Mouse (Mus musculus) myocyte (in vitro differentiated cells): ENCODE measurements around the gene Ppm1n. TPM values are rescaled to one million over a fixed set of nuclear protein-coding genes. Genes with fewer than 3 reads are reported as not detected.

ENCODE experiments used
- H3K27me3 ChIP-seq: one replicate; pipeline ENCODE4 v1.6.1; 2011; ENCODE audit not compliant: control insufficient read depth, insufficient read depth, insufficient read length
- H3K36me3 ChIP-seq: one replicate; pipeline ENCODE4 v1.6.1; 2011; ENCODE audit not compliant: control insufficient read depth, insufficient read depth
- H3K4me2 ChIP-seq: one replicate; pipeline ENCODE4 v1.6.1; 2011; ENCODE audit warnings: low read depth, control low read depth
- H3K4me3 ChIP-seq: one replicate; pipeline ENCODE4 v1.5.1; 2011; ENCODE audit warnings: mild to moderate bottlenecking, control low read depth, moderate library complexity
- H3K79me2 ChIP-seq: one replicate; pipeline ENCODE4 v1.6.1; 2011; ENCODE audit not compliant: control insufficient read depth, insufficient read depth
- H3ac ChIP-seq: one replicate; pipeline ENCODE4 v1.6.1; 2011; ENCODE audit not compliant: control insufficient read depth, insufficient read length
- CEBPB ChIP-seq: IDR thresholded peaks from 2 replicates; pipeline ENCODE4 v1.6.1; 2011; ENCODE audit warnings: mild to moderate bottlenecking, moderate library complexity; ENCODE audit not compliant: poor library complexity, insufficient read depth, severe bottlenecking
- E2F4 ChIP-seq: IDR thresholded peaks from one replicate; pipeline ENCODE4 v1.6.1; 2011; ENCODE audit warnings: mild to moderate bottlenecking, control low read depth, moderate library complexity; ENCODE audit not compliant: insufficient read depth
- MAX ChIP-seq: IDR thresholded peaks from one replicate; pipeline ENCODE4 v1.6.1; 2011; ENCODE audit warnings: low read depth, mild to moderate bottlenecking, control low read depth
- MYOD1 ChIP-seq, 3 experiments: IDR thresholded peaks; one replicate each; pipeline ENCODE4 v1.6.1; 2011; ENCODE audit warnings: control low read depth in 2 of 3, low read depth in 2 of 3, mild to moderate bottlenecking in 2 of 3, moderate library complexity in 1 of 3; ENCODE audit not compliant: insufficient read length in 2 of 3, control insufficient read depth in 1 of 3
- MYOG ChIP-seq, 3 experiments: IDR thresholded peaks; one replicate each; pipeline ENCODE4 v1.6.1; 2011; ENCODE audit warnings: control low read depth in 2 of 3, low read depth in 2 of 3, mild to moderate bottlenecking in 2 of 3; ENCODE audit not compliant: insufficient read length in 2 of 3, control insufficient read depth in 1 of 3, insufficient read depth in 1 of 3
- POLR2A ChIP-seq: IDR thresholded peaks from one replicate; pipeline ENCODE4 v1.6.1; 2011; ENCODE audit warnings: low read depth, mild to moderate bottlenecking, control low read depth, moderate library complexity; ENCODE audit not compliant: insufficient read length
- POLR2AphosphoS2 ChIP-seq: IDR thresholded peaks from one replicate; pipeline ENCODE4 v1.6.1; 2011; ENCODE audit warnings: low read depth, control low read depth; ENCODE audit not compliant: insufficient read length
- REST ChIP-seq: IDR thresholded peaks from one replicate; pipeline ENCODE4 v1.6.1; 2011; ENCODE audit warnings: mild to moderate bottlenecking, control low read depth, moderate library complexity; ENCODE audit not compliant: insufficient read depth, insufficient read length
- SRF ChIP-seq: IDR thresholded peaks from one replicate; pipeline ENCODE4 v1.6.1; 2011; ENCODE audit warnings: low read depth; ENCODE audit not compliant: control insufficient read depth, insufficient read length
- TCF12 ChIP-seq: IDR thresholded peaks from one replicate; pipeline ENCODE4 v1.6.1; 2011; ENCODE audit warnings: mild to moderate bottlenecking, control low read depth; ENCODE audit not compliant: poor library complexity, insufficient read depth, severe bottlenecking
- TCF3 ChIP-seq: IDR thresholded peaks from one replicate; pipeline ENCODE4 v1.6.1; 2011; ENCODE audit warnings: low read depth, control low read depth; ENCODE audit not compliant: insufficient read length
- USF1 ChIP-seq: IDR thresholded peaks from one replicate; pipeline ENCODE4 v1.6.1; 2011; ENCODE audit warnings: low read depth, mild to moderate bottlenecking, control low read depth, moderate library complexity
- polyA plus RNA-seq: library from polyadenylated mRNA; unstranded; fragments of >200 nt; fragmentation: generic; extraction: Trizol; gene quantifications from one replicate; pipeline ENCODE4 v1.2.1, GENCODE M21; 2012; ENCODE audit warnings: missing spikeins

Gene Ppm1n
- polyA plus RNA-seq, 1 experiment, result 0.42 TPM

GRCm38 (mm10) chr7:19271238-19272172 lies 8.4 kb downstream of the Ppm1n start, which contains the start of gene Vasp:
Gene Vasp (minus strand): TSS chr7:19271817.
- Histone ChIP-seq H3K4me2 (peak within 1 kb of the TSS; percentile 75), H3K4me3 (peak within 1 kb of the TSS; percentile 96), H3K79me2 (peaks cover 43% of the 10 kb centered on the region), H3ac (peak within 1 kb of the TSS; percentile 63), H3K36me3 (peaks cover 9% of the 10 kb centered on the region), H3K27me3 (no peaks in the 10 kb centered on the region)
- TF ChIP-seq MYOG (IDR thresholded peaks at IDR 0.05; ENCODE audit: control insufficient read depth in 1 of 3, insufficient read depth in 1 of 3, insufficient read length in 2 of 3, low read depth in 2 of 3) (no peak), E2F4 (peak; percentile 52), SRF (no peak), POLR2A (peak; percentile 93), REST (no peak), TCF3 (no peak), TCF12 (no peak), MAX (no peak), MYOD1 (IDR thresholded peaks at IDR 0.05; ENCODE audit: control insufficient read depth in 1 of 3, insufficient read length in 2 of 3, low read depth in 2 of 3) (peak in 1 of 3 experiments; percentile 11), USF1 (no peak), POLR2AphosphoS2 (peak; percentile 93), CEBPB (no peak)

GRCm38 (mm10) chr7:19270509-19271237 lies 9.2 kb downstream of the Ppm1n start:
- TF ChIP-seq TCF12 (peak; percentile 89), MAX (no peak), POLR2A (peak; percentile 22), MYOG (IDR thresholded peaks at IDR 0.05; ENCODE audit: control insufficient read depth in 1 of 3, insufficient read depth in 1 of 3, insufficient read length in 2 of 3, low read depth in 2 of 3) (peak; percentile 45 to 97 (median 97)), REST (no peak), SRF (no peak), TCF3 (peak; percentile 84), MYOD1 (IDR thresholded peaks at IDR 0.05; ENCODE audit: control insufficient read depth in 1 of 3, insufficient read length in 2 of 3, low read depth in 2 of 3) (peak in 2 of 3 experiments; percentile 93 to 96), E2F4 (no peak), CEBPB (no peak), USF1 (no peak), POLR2AphosphoS2 (peak; percentile 53)
- Histone ChIP-seq H3K4me2 (peak overlapping the region; percentile 63), H3K36me3 (peaks cover 9% of the 10 kb centered on the region), H3ac (peak overlapping the region; percentile 63), H3K27me3 (no peaks in the 10 kb centered on the region), H3K79me2 (peaks cover 50% of the 10 kb centered on the region), H3K4me3 (peak overlapping the region; percentile 96)

GRCm38 (mm10) chr7:19269721-19270441 lies 10.0 kb downstream of the Ppm1n start:
- H3K27me3 ChIP-seq, result no peaks in the 10 kb centered on the region
- peak overlapping the region; percentile 63 for H3ac ChIP-seq
- peaks cover 53% of the 10 kb centered on the region for H3K79me2 ChIP-seq
- H3K4me3 ChIP-seq, result peak overlapping the region; percentile 96
- TF ChIP-seq POLR2A, result peak; percentile 37
- TF ChIP-seq SRF, result peak; percentile 63
- peak; percentile 62 for TF ChIP-seq POLR2AphosphoS2
- TF ChIP-seq USF1, result no peak
- TF ChIP-seq E2F4, result no peak
- no peak for TF ChIP-seq REST
- H3K4me2 ChIP-seq, result peak overlapping the region; percentile 89
- peaks cover 9% of the 10 kb centered on the region for H3K36me3 ChIP-seq

- H3K4me2 ChIP-seq, result peak overlapping the region; percentile 89
- H3K79me2 ChIP-seq, result peaks cover 60% of the 10 kb centered on the region
- TF ChIP-seq USF1 (no peak), TCF3 (no peak), SRF (no peak), POLR2AphosphoS2 (no peak), REST (no peak), CEBPB (no peak), MYOG (IDR thresholded peaks at IDR 0.05; ENCODE audit: control insufficient read depth in 1 of 3, insufficient read depth in 1 of 3, insufficient read length in 2 of 3, low read depth in 2 of 3) (no peak), MYOD1 (IDR thresholded peaks at IDR 0.05; ENCODE audit: control insufficient read depth in 1 of 3, insufficient read length in 2 of 3, low read depth in 2 of 3) (no peak), MAX (no peak), E2F4 (no peak), TCF12 (no peak), POLR2A (no peak)
- peaks cover 14% of the 10 kb centered on the region for H3K36me3 ChIP-seq
- peak overlapping the region; percentile 96 for H3K4me3 ChIP-seq
- H3K27me3 ChIP-seq, result no peaks in the 10 kb centered on the region
- peak overlapping the region; percentile 63 for H3ac ChIP-seq
Measured at GRCm38 (mm10) chr7:19268993-19269681, 10.7 kb downstream of the Ppm1n start.
